Mouse (Mus musculus) T-helper 1 cell (primary cell): Measurements from ENCODE around the gene Hoxd1.

Experiments used
- in situ Hi-C: fragments of 300-600 bp; cut with MboI, MseI; formaldehyde crosslinking; loops from one replicate; pipeline ENCODE4 v1.15.1; 2025; ENCODE audit warnings: high pct_unique_total_duplicates

The Hoxd1 gene

GRCm38 (mm10) chr2:74731799-74732512 is 30.8 kb upstream of the Hoxd1 start:
- in situ Hi-C loops: no loop called here

GRCm38 (mm10) chr2:74732513-74733316 is 30.1 kb upstream of the Hoxd1 start:
- in situ Hi-C loops: no loop called here

GRCm38 (mm10) chr2:74733317-74733661 is 29.5 kb upstream of the Hoxd1 start:
- in situ Hi-C loops: no loop called here

- in situ Hi-C loops: no loop called here
Observed at GRCm38 (mm10) chr2:74733765-74734164, 29.0 kb upstream of the Hoxd1 start.

GRCm38 (mm10) chr2:74734451-74734850 is 28.3 kb upstream of the Hoxd1 start:
- in situ Hi-C loops: no loop called here

- in situ Hi-C loops: loop anchor here (5.0 kb wide), 1 partner anchor 43 kb away; the partner anchor contains the start of gene Hoxd10
Observed at GRCm38 (mm10) chr2:74734996-74735811, 27.6 kb upstream of the Hoxd1 start.

- in situ Hi-C loops: loop anchor here (5.0 kb wide), 1 partner anchor 44 kb away; the partner anchor contains the start of gene Hoxd10
Observed at GRCm38 (mm10) chr2:74735851-74736687, 26.7 kb upstream of the Hoxd1 start.

GRCm38 (mm10) chr2:74736688-74737577 is 25.8 kb upstream of the Hoxd1 start:
- in situ Hi-C loops: loop anchor here (5.0 kb wide), 1 partner anchor 45 kb away; the partner anchor contains the start of gene Hoxd10

GRCm38 (mm10) chr2:74737578-74738070 is 25.2 kb upstream of the Hoxd1 start:
- in situ Hi-C loops: loop anchor here (5.0 kb wide), 1 partner anchor 45 kb away; the partner anchor contains the start of gene Hoxd10

GRCm38 (mm10) chr2:74738623-74739475 is 23.9 kb upstream of the Hoxd1 start:
- in situ Hi-C loops: loop anchor here (5.0 kb wide), 1 partner anchor 47 kb away; the partner anchor contains the start of gene Hoxd10

- in situ Hi-C loops: loop anchor here (5.0 kb wide), 1 partner anchor 47 kb away; the partner anchor contains the start of gene Hoxd10
Observed at GRCm38 (mm10) chr2:74739476-74739800, 23.3 kb upstream of the Hoxd1 start.

- in situ Hi-C loops: loop anchor here (5.0 kb wide), 1 partner anchor 48 kb away; the partner anchor contains the start of gene Hoxd10
Observed at GRCm38 (mm10) chr2:74739869-74740268, 22.9 kb upstream of the Hoxd1 start.

GRCm38 (mm10) chr2:74740311-74741091 is 22.3 kb upstream of the Hoxd1 start:
- in situ Hi-C loops: no loop called here

- in situ Hi-C loops: no loop called here
Observed at GRCm38 (mm10) chr2:74741252-74741978, 21.4 kb upstream of the Hoxd1 start.

- in situ Hi-C loops: no loop called here
Observed at GRCm38 (mm10) chr2:74741979-74742277, 20.9 kb upstream of the Hoxd1 start.

- in situ Hi-C loops: no loop called here
Observed at GRCm38 (mm10) chr2:74745540-74746297, 17.1 kb upstream of the Hoxd1 start.
